Mouse (Mus musculus): ENCODE data around the gene Cox7a1. TPM values are rescaled to one million over a fixed set of nuclear protein-coding genes. Genes with fewer than 3 reads are reported as not detected.
A peak's percentile ranks its signal among the peaks of the same experiment; 100 is the strongest.

Gene Cox7a1
- polyA plus RNA-seq, 1 experiment, result 141 TPM

GRCm38 (mm10) chr7:30219293-30220007 is 35.5 kb downstream of the Cox7a1 start:
- Histone ChIP-seq H3K36me3 (ENCODE audit: control insufficient read depth, insufficient read depth, low read length) (0 out of 2 replicates have a peak, but pooled peaks cover 2% of the 10 kb centered on the region), H3K27me3 (replicated peaks; ENCODE audit: control insufficient read depth, insufficient read depth, low read length) (no peaks in the 10 kb centered on the region), H3K4me3 (ENCODE audit: insufficient read depth, low read depth, low read length) (peak overlapping the region; percentile 57), H3K27ac (ENCODE audit: insufficient read depth, low read depth, low read length) (peak overlapping the region; percentile 75), H3K4me1 (ENCODE audit: control insufficient read depth, insufficient read depth, low read length) (peaks cover 14% of the 10 kb centered on the region)
- 2% methylated on average over 16 of the region's 16 CpGs for whole genome bisulfite sequencing
- TF ChIP-seq CTCF (conservative IDR thresholded peaks at IDR 0.05; ENCODE audit: insufficient read depth, insufficient read length, low read depth, low read length) (no peak), POLR2A (IDR thresholded peaks at IDR 0.05; ENCODE audit: low read depth, low read length) (no peak)
- DNase-seq, result peak; percentile 77

GRCm38 (mm10) chr7:30220008-30220356 is 36.0 kb downstream of the Cox7a1 start:
- H3K27ac ChIP-seq (ENCODE audit: insufficient read depth, low read depth, low read length), result peak overlapping the region; percentile 75
- 10% methylated on average over 11 of the region's 11 CpGs for WGBS
- H3K36me3 ChIP-seq (ENCODE audit: control insufficient read depth, insufficient read depth, low read length), result 0 out of 2 replicates have a peak, but pooled peaks cover 2% of the 10 kb centered on the region
- H3K4me1 ChIP-seq (ENCODE audit: control insufficient read depth, insufficient read depth, low read length), result peaks cover 14% of the 10 kb centered on the region
- peak overlapping the region; percentile 57 for H3K4me3 ChIP-seq (ENCODE audit: insufficient read depth, low read depth, low read length)
- H3K27me3 ChIP-seq (replicated peaks; ENCODE audit: control insufficient read depth, insufficient read depth, low read length), result no peaks in the 10 kb centered on the region
- TF ChIP-seq POLR2A (IDR thresholded peaks at IDR 0.05; ENCODE audit: low read depth, low read length) (no peak), CTCF (conservative IDR thresholded peaks at IDR 0.05; ENCODE audit: insufficient read depth, insufficient read length, low read depth, low read length) (no peak)
- peak; percentile 79 for DNase-seq

- WGBS, result 77% methylated on average over 3 of the region's 3 CpGs
- no peak for TF ChIP-seq POLR2A (IDR thresholded peaks at IDR 0.05; ENCODE audit: low read depth, low read length)
- TF ChIP-seq CTCF (conservative IDR thresholded peaks at IDR 0.05; ENCODE audit: insufficient read depth, insufficient read length, low read depth, low read length), result no peak
- no peak for DNase-seq
- Histone ChIP-seq H3K4me1 (ENCODE audit: control insufficient read depth, insufficient read depth, low read length) (peaks cover 11% of the 10 kb centered on the region), H3K36me3 (ENCODE audit: control insufficient read depth, insufficient read depth, low read length) (peaks cover 2% of the 10 kb centered on the region; the same call in 1 of the 2 replicates), H3K4me3 (ENCODE audit: insufficient read depth, low read depth, low read length) (no peak overlapping the region), H3K27me3 (replicated peaks; ENCODE audit: control insufficient read depth, insufficient read depth, low read length) (no peaks in the 10 kb centered on the region), H3K27ac (ENCODE audit: insufficient read depth, low read depth, low read length) (no peak overlapping the region)
These were observed 37.5 kb downstream of the Cox7a1 start for GRCm38 (mm10) chr7:30221433-30221832.

GRCm38 (mm10) chr7:30222205-30222604 is 38.3 kb downstream of the Cox7a1 start:
- Histone ChIP-seq H3K27ac (ENCODE audit: insufficient read depth, low read depth, low read length) (no peak overlapping the region), H3K27me3 (replicated peaks; ENCODE audit: control insufficient read depth, insufficient read depth, low read length) (no peaks in the 10 kb centered on the region), H3K36me3 (ENCODE audit: control insufficient read depth, insufficient read depth, low read length) (peaks cover 2% of the 10 kb centered on the region; the same call in 1 of the 2 replicates), H3K4me3 (ENCODE audit: insufficient read depth, low read depth, low read length) (no peak overlapping the region), H3K4me1 (ENCODE audit: control insufficient read depth, insufficient read depth, low read length) (peaks cover 8% of the 10 kb centered on the region)
- no peak for TF ChIP-seq POLR2A (IDR thresholded peaks at IDR 0.05; ENCODE audit: low read depth, low read length)
- TF ChIP-seq CTCF (conservative IDR thresholded peaks at IDR 0.05; ENCODE audit: insufficient read depth, insufficient read length, low read depth, low read length), result no peak
- 93% methylated on average over 5 of the region's 5 CpGs for whole genome bisulfite sequencing
- DNase-seq, result no peak

GRCm38 (mm10) chr7:30224206-30224605 is 40.3 kb downstream of the Cox7a1 start:
- TF ChIP-seq CTCF (conservative IDR thresholded peaks at IDR 0.05; ENCODE audit: insufficient read depth, insufficient read length, low read depth, low read length) (no peak), POLR2A (IDR thresholded peaks at IDR 0.05; ENCODE audit: low read depth, low read length) (no peak)
- WGBS, result 94% methylated on average over 12 of the region's 12 CpGs
- Histone ChIP-seq H3K27ac (ENCODE audit: insufficient read depth, low read depth, low read length) (no peak overlapping the region), H3K4me1 (ENCODE audit: control insufficient read depth, insufficient read depth, low read length) (peaks cover 4% of the 10 kb centered on the region), H3K27me3 (replicated peaks; ENCODE audit: control insufficient read depth, insufficient read depth, low read length) (no peaks in the 10 kb centered on the region), H3K4me3 (ENCODE audit: insufficient read depth, low read depth, low read length) (no peak overlapping the region), H3K36me3 (ENCODE audit: control insufficient read depth, insufficient read depth, low read length) (peaks cover 2% of the 10 kb centered on the region; the same call in 1 of the 2 replicates)
- no peak for DNase-seq

- WGBS, result under 1% methylated on average over 16 of the region's 16 CpGs
- Histone ChIP-seq H3K4me3 (ENCODE audit: insufficient read depth, low read depth, low read length) (peak overlapping the region; percentile 87), H3K27me3 (replicated peaks; ENCODE audit: control insufficient read depth, insufficient read depth, low read length) (no peaks in the 10 kb centered on the region), H3K4me1 (ENCODE audit: control insufficient read depth, insufficient read depth, low read length) (peaks cover 11% of the 10 kb centered on the region; the same call in 1 of the 2 replicates), H3K27ac (ENCODE audit: insufficient read depth, low read depth, low read length) (no peak overlapping the region), H3K36me3 (ENCODE audit: control insufficient read depth, insufficient read depth, low read length) (no peaks in the 10 kb centered on the region)
- no peak for DNase-seq
- TF ChIP-seq POLR2A (IDR thresholded peaks at IDR 0.05; ENCODE audit: low read depth, low read length) (no peak), CTCF (conservative IDR thresholded peaks at IDR 0.05; ENCODE audit: insufficient read depth, insufficient read length, low read depth, low read length) (no peak)
These were observed 47.4 kb downstream of the Cox7a1 start for GRCm38 (mm10) chr7:30231328-30231668.

GRCm38 (mm10) chr7:30231669-30232454 is 47.9 kb downstream of the Cox7a1 start, which contains the start of the genes Polr2i and Tbcb:
TSS of gene Polr2i (plus strand) at chr7:30231948.
TSS of gene Tbcb (minus strand) at chr7:30232272.
- Histone ChIP-seq H3K36me3 (ENCODE audit: control insufficient read depth, insufficient read depth, low read length) (no peaks in the 10 kb centered on the region), H3K4me3 (ENCODE audit: insufficient read depth, low read depth, low read length) (peak within 1 kb of the TSS; percentile 87), H3K4me1 (ENCODE audit: control insufficient read depth, insufficient read depth, low read length) (peaks cover 11% of the 10 kb centered on the region; the same call in 1 of the 2 replicates), H3K27me3 (replicated peaks; ENCODE audit: control insufficient read depth, insufficient read depth, low read length) (no peaks in the 10 kb centered on the region), H3K27ac (ENCODE audit: insufficient read depth, low read depth, low read length) (peak within 1 kb of the TSS; percentile 68)
- TF ChIP-seq CTCF (conservative IDR thresholded peaks at IDR 0.05; ENCODE audit: insufficient read depth, insufficient read length, low read depth, low read length) (no peak), POLR2A (IDR thresholded peaks at IDR 0.05; ENCODE audit: low read depth, low read length) (peak; percentile 78)
- under 1% methylated on average over 67 of the region's 67 CpGs for WGBS
- DNase-seq, result peak; percentile 100

All from kidney, adult 2 months (tissue).